Mouse (Mus musculus): ENCODE measurements at regions not wholly inside any gene's neighbourhood (a gene's known extent, or its start where the extent isn't known, plus 50 kb on each side); places are given as distances from the start of the nearest gene placed in this dataset.

GRCm38 (mm10) chr2:133020173-133020837, 74.6 kb upstream of the Fermt1 start:
- peak; percentile 74 for DNase-seq

GRCm38 (mm10) chr2:133021244-133021643, 75.5 kb upstream of the Fermt1 start:
- no peak for DNase-seq

- DNase-seq: no peak
Measured at GRCm38 (mm10) chr2:133027038-133027437, 81.3 kb upstream of the Fermt1 start.

GRCm38 (mm10) chr2:133035421-133035820, 89.7 kb upstream of the Fermt1 start:
- no peak for DNase-seq

GRCm38 (mm10) chr2:133040708-133041107, 95.0 kb upstream of the Fermt1 start:
- no peak for DNase-seq

- no peak for DNase-seq
Measured at GRCm38 (mm10) chr2:133077698-133078356, 132.1 kb upstream of the Fermt1 start.

- no peak for DNase-seq
Measured at GRCm38 (mm10) chr2:133090976-133091375, 145.3 kb upstream of the Fermt1 start.

- DNase-seq: peak; percentile 61
Measured at GRCm38 (mm10) chr2:133113642-133114041, 167.9 kb upstream of the Fermt1 start.

GRCm38 (mm10) chr2:133118651-133119050, 172.9 kb upstream of the Fermt1 start:
- no peak for DNase-seq

- no peak for DNase-seq
Measured at GRCm38 (mm10) chr2:133125212-133125801, 179.6 kb upstream of the Fermt1 start.

GRCm38 (mm10) chr2:133134878-133135277, 189.2 kb upstream of the Fermt1 start:
- no peak for DNase-seq

- DNase-seq: no peak
Measured at GRCm38 (mm10) chr2:133138877-133139276, 193.2 kb upstream of the Fermt1 start.

GRCm38 (mm10) chr2:133141341-133142035, 195.8 kb upstream of the Fermt1 start:
- no peak for DNase-seq

GRCm38 (mm10) chr2:133152461-133152860, 206.8 kb upstream of the Fermt1 start:
- no peak for DNase-seq

GRCm38 (mm10) chr2:133156537-133156936, 210.8 kb upstream of the Fermt1 start:
- DNase-seq: no peak

GRCm38 (mm10) chr2:133158206-133158605, 212.5 kb upstream of the Fermt1 start:
- DNase-seq: no peak

GRCm38 (mm10) chr2:133159398-133159797, 213.7 kb upstream of the Fermt1 start:
- DNase-seq: no peak

GRCm38 (mm10) chr2:133176411-133176810, 230.7 kb upstream of the Fermt1 start:
- DNase-seq: no peak

GRCm38 (mm10) chr2:133181216-133181615, 235.5 kb upstream of the Fermt1 start:
- DNase-seq: no peak

GRCm38 (mm10) chr2:133182920-133183319, 237.2 kb upstream of the Fermt1 start:
- DNase-seq: no peak

GRCm38 (mm10) chr2:133204295-133204866, 258.7 kb upstream of the Fermt1 start:
- no peak for DNase-seq

GRCm38 (mm10) chr2:133208498-133208897, 262.8 kb upstream of the Fermt1 start:
- DNase-seq: no peak

Data from gastrocnemius, postnatal 10 days (tissue).